Mouse (Mus musculus) hindbrain, embryonic 12.5 days (tissue): ENCODE measurements at regions not wholly inside any gene's neighbourhood (a gene's known extent, or its start where the extent isn't known, plus 50 kb on each side); places are given as distances from the start of the nearest gene placed in this dataset.

Source experiments
- ATAC-seq: fragments of 200-750 bp; cut with Nextera tagmentation; 2 replicates; pipeline ENCODE4 v1.8.0; 2017; ENCODE audit warnings: moderate TSS enrichment; ENCODE audit not compliant: low FRiP score
- H3K27ac ChIP-seq: fragments of 300-500 bp; sonication (generic); 2 replicates; pipeline ENCODE4 v1.5.1; 2016; ENCODE audit warnings: mild to moderate bottlenecking
- H3K27me3 ChIP-seq: fragments of 300-500 bp; sonication (generic); 2 replicates; pipeline ENCODE4 v1.6.1; 2016; ENCODE audit warnings: mild to moderate bottlenecking
- H3K36me3 ChIP-seq: fragments of 300-500 bp; sonication (generic); 2 replicates; pipeline ENCODE4 v1.6.1; 2016; ENCODE audit warnings: mild to moderate bottlenecking
- H3K4me1 ChIP-seq: fragments of 300-500 bp; sonication (generic); 2 replicates; pipeline ENCODE4 v1.6.1; 2016
- H3K4me2 ChIP-seq: fragments of 300-500 bp; sonication (generic); replicated peaks from 2 replicates; pipeline ENCODE4 v1.6.1; 2016; ENCODE audit warnings: mild to moderate bottlenecking
- H3K4me3 ChIP-seq: fragments of 300-500 bp; sonication (generic); 2 replicates; pipeline ENCODE4 v1.5.1; 2016; ENCODE audit warnings: mild to moderate bottlenecking
- H3K9ac ChIP-seq: fragments of 300-500 bp; sonication (generic); 2 replicates; pipeline ENCODE4 v1.6.1; 2016; ENCODE audit warnings: mild to moderate bottlenecking, moderate library complexity
- H3K9me3 ChIP-seq: fragments of 300-500 bp; sonication (generic); replicated peaks from 2 replicates; pipeline ENCODE4 v1.6.1; 2016; ENCODE audit warnings: mild to moderate bottlenecking
- WGBS: fragments of 180-500 bp; shearing (Covaris S2); methylation state at CpG from one replicate; pipeline ENCODE4 v1.1.7; 2016; 5-methylcytosine and 5-hydroxymethylcytosine counted together

GRCm38 (mm10) chr1:100878065-100878464 lies 1105.5 kb downstream of the Cntnap5b start:
- H3K9ac ChIP-seq = no peak overlapping the region
- no peaks in the 10 kb centered on the region for H3K36me3 ChIP-seq
- H3K27me3 ChIP-seq = no peaks in the 10 kb centered on the region
- no peak for ATAC-seq
- H3K4me2 ChIP-seq = no peak overlapping the region
- no peaks in the 10 kb centered on the region for H3K9me3 ChIP-seq
- 22% methylated on average over 1 of the region's 1 CpGs for WGBS
- no peaks in the 10 kb centered on the region for H3K4me1 ChIP-seq
- H3K4me3 ChIP-seq = no peak overlapping the region
- no peak overlapping the region for H3K27ac ChIP-seq

- H3K9me3 ChIP-seq = no peaks in the 10 kb centered on the region
- no peak overlapping the region for H3K4me3 ChIP-seq
- H3K27ac ChIP-seq = no peak overlapping the region
- H3K9ac ChIP-seq = no peak overlapping the region
- H3K4me1 ChIP-seq = no peaks in the 10 kb centered on the region
- 77% methylated on average over 1 of the region's 2 CpGs for WGBS
- H3K36me3 ChIP-seq = no peaks in the 10 kb centered on the region
- no peak overlapping the region for H3K4me2 ChIP-seq
- no peaks in the 10 kb centered on the region for H3K27me3 ChIP-seq
- ATAC-seq = no peak
Observed at GRCm38 (mm10) chr1:100887336-100887735, 1114.8 kb downstream of the Cntnap5b start.

- Histone ChIP-seq H3K9me3 (no peaks in the 10 kb centered on the region), H3K4me2 (no peak overlapping the region), H3K4me1 (no peaks in the 10 kb centered on the region), H3K36me3 (no peaks in the 10 kb centered on the region), H3K27me3 (no peaks in the 10 kb centered on the region), H3K4me3 (no peak overlapping the region), H3K9ac (no peak overlapping the region), H3K27ac (no peak overlapping the region)
- 92% methylated on average over 1 of the region's 1 CpGs for WGBS
- no peak for ATAC-seq
Observed at GRCm38 (mm10) chr1:100888337-100888736, 1115.8 kb downstream of the Cntnap5b start.

GRCm38 (mm10) chr1:100922833-100923232 lies 1150.3 kb downstream of the Cntnap5b start:
- no peak for ATAC-seq
- Histone ChIP-seq H3K36me3 (no peaks in the 10 kb centered on the region), H3K4me2 (no peak overlapping the region), H3K4me3 (no peak overlapping the region), H3K9ac (no peak overlapping the region), H3K27ac (no peak overlapping the region), H3K27me3 (no peaks in the 10 kb centered on the region), H3K4me1 (no peaks in the 10 kb centered on the region), H3K9me3 (no peaks in the 10 kb centered on the region)

GRCm38 (mm10) chr1:100928171-100928771 lies 1155.7 kb downstream of the Cntnap5b start:
- Histone ChIP-seq H3K36me3 (no peaks in the 10 kb centered on the region), H3K4me3 (no peak overlapping the region), H3K4me1 (no peaks in the 10 kb centered on the region), H3K9ac (no peak overlapping the region), H3K4me2 (no peak overlapping the region), H3K27me3 (no peaks in the 10 kb centered on the region), H3K9me3 (no peaks in the 10 kb centered on the region), H3K27ac (no peak overlapping the region)
- peak; percentile 56 for ATAC-seq
- 39% methylated on average over 1 of the region's 1 CpGs for WGBS

- Histone ChIP-seq H3K4me3 (no peak overlapping the region), H3K4me1 (no peaks in the 10 kb centered on the region), H3K27ac (no peak overlapping the region), H3K4me2 (no peak overlapping the region), H3K9me3 (no peaks in the 10 kb centered on the region), H3K9ac (no peak overlapping the region), H3K27me3 (no peaks in the 10 kb centered on the region), H3K36me3 (no peaks in the 10 kb centered on the region)
- no peak for ATAC-seq
Observed at GRCm38 (mm10) chr1:100967254-100967653, 1194.7 kb downstream of the Cntnap5b start.

- Histone ChIP-seq H3K4me3 (no peak overlapping the region), H3K9ac (no peak overlapping the region), H3K9me3 (no peaks in the 10 kb centered on the region), H3K36me3 (no peaks in the 10 kb centered on the region), H3K27ac (no peak overlapping the region), H3K4me2 (no peak overlapping the region), H3K4me1 (no peaks in the 10 kb centered on the region), H3K27me3 (no peaks in the 10 kb centered on the region)
- 68% methylated on average over 1 of the region's 1 CpGs for WGBS
- no peak for ATAC-seq
Observed at GRCm38 (mm10) chr1:100971361-100971760, 1198.8 kb downstream of the Cntnap5b start.

GRCm38 (mm10) chr1:100972303-100972702 lies 1199.7 kb downstream of the Cntnap5b start:
- no peak overlapping the region for H3K4me3 ChIP-seq
- H3K4me2 ChIP-seq = no peak overlapping the region
- H3K27ac ChIP-seq = no peak overlapping the region
- no peaks in the 10 kb centered on the region for H3K27me3 ChIP-seq
- no peaks in the 10 kb centered on the region for H3K4me1 ChIP-seq
- no peaks in the 10 kb centered on the region for H3K36me3 ChIP-seq
- H3K9ac ChIP-seq = no peak overlapping the region
- no peaks in the 10 kb centered on the region for H3K9me3 ChIP-seq
- ATAC-seq = no peak

- H3K4me1 ChIP-seq = no peaks in the 10 kb centered on the region
- no peak for ATAC-seq
- no peak overlapping the region for H3K4me3 ChIP-seq
- H3K4me2 ChIP-seq = no peak overlapping the region
- H3K9me3 ChIP-seq = no peaks in the 10 kb centered on the region
- H3K9ac ChIP-seq = no peak overlapping the region
- H3K27me3 ChIP-seq = no peaks in the 10 kb centered on the region
- 92% methylated on average over 3 of the region's 3 CpGs for WGBS
- H3K36me3 ChIP-seq = no peaks in the 10 kb centered on the region
- no peak overlapping the region for H3K27ac ChIP-seq
Observed at GRCm38 (mm10) chr1:100973713-100974112, 1201.1 kb downstream of the Cntnap5b start.
